Mouse (Mus musculus) urinary bladder, adult 2 months (tissue): ENCODE data around the gene Cln5. TPM values are rescaled to one million over a fixed set of nuclear protein-coding genes. Genes with fewer than 3 reads are reported as not detected.

ENCODE experiments used
- DNase-seq: peaks from one replicate; pipeline ENCODE4 v3.0.0; 2022; ENCODE audit warnings: low spot score
- polyA plus RNA-seq: library from polyadenylated mRNA; depleted of rRNA; stranded (reverse); fragments of >200 nt; gene quantifications from 2 replicates; pipeline ENCODE4 v1.2.3, GENCODE M21; 2012; rRNA removed

The Cln5 gene
- polyA plus RNA-seq, 1 experiment: 23.6 TPM

DNA sequence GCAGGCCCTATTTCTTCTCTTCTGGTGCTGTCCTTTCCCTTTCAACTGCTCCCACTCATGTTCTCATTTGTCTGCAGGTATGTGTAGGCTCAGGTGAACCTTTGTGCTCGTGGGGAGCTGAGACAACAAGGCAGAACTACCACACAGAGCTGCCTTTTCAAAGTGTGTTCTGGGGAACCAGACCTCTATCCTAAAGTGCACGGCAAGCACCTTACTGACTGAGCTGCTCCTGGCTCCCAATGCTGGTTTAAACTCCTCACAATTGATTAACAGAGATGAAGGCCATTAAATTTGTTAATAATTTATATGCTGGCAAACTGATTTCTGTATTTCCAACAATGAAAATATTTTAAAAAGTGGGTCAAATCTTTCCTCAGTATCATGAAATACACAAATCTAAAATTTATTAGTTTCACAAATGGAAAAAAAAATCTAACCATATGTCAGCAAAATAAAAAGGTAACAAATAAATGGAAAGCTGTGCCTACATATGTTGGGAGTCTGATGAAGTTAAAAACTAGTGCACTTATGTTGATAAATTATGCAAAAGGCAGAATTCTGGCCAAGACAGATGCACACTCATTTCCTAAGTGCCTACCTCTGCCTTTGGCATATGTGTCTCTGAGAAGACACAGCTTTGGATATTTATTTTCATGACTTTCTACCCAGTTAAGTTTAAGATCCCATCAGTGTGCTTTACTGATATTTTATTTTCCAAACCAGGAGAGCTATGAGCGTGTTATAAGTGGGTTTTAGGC, 42.8 kb downstream of the Cln5 start:
- no peak for DNase-seq

DNA sequence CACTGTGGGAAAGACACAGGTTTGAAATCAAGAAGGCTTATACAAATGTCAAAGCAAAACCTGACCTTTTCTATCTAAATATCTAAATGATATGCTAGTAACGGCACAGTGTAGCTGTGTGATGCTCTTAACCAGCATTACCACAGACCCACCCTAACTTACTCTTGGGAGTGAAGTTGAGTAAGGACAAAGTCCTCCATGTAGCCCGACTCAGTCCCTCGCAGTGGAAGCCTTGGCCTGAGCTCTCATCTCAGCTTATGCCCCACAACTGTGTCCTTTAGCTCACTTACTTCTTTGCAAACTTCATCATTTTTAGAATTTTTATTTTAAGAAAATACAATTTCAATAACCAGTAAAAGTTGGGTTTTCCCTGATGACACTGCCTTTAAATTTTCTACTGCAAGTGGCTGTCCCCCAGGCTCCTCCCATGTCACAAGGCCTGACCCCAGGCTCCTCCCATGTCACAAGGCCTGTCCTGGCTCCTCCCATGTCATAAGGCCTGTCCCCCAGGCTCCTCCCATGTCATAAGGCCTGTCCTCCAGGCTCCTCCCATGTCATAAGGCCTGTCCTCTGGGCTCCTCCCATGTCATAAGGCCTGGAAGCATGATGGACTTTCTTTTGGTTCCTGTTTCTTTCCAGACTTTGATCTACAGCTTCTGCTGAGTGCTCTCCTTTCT, 45.1 kb downstream of the Cln5 start:
- no peak for DNase-seq

DNA sequence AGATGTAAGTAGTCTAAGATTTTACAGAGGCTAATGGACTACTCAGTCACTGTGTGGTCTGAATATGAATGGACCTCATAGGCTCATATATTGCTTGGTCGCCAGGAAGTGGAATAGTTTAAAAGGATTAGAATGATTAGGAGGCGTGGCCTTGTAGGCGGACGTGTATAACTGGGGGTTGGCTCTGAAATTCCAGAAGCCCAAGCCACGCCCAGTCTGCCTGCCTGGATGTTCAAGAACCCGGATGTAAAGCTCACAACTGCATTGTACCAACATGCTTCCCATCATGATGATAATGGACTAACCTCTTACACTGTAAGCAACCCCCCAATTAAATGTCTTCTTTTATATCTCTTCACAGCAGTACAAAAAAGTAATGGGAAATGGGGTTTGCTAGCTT, 55.7 kb downstream of the Cln5 start:
- no peak for DNase-seq

Other genes with a start within 250 kb of the Cln5 start
- gene Kctd12, start 87.6 kb upstream of the Cln5 start, polyA plus RNA-seq: 19.3 and 22.3 TPM in 2 replicates
- gene Acod1, start 23.2 kb upstream of the Cln5 start, polyA plus RNA-seq: 0.08 and 0.13 TPM in 2 replicates
- 78.0 and 82.6 TPM in 2 replicates for gene Fbxl3, start 29.4 kb downstream of the Cln5 start, polyA plus RNA-seq